Mouse (Mus musculus) liver, postnatal 0 days (tissue): ENCODE results near the gene Dscaml1.

Experiments
- CTCF ChIP-seq: sonication (generic); IDR thresholded peaks from 2 replicates; pipeline ENCODE4 v1.5.1; 2016; ENCODE audit warnings: antibody characterized with exemption, low read depth
- EP300 ChIP-seq: IDR thresholded peaks from 2 replicates; pipeline ENCODE4 v1.6.1; 2016; ENCODE audit warnings: antibody characterized with exemption, low read depth, mild to moderate bottlenecking

GRCm38 (mm10) chr9:45791456-45792142 lies 365.2 kb downstream of the Dscaml1 start:
- TF ChIP-seq CTCF (no peak), EP300 (no peak)
